Mouse (Mus musculus): ENCODE data around the gene Gm10190. TPM values are rescaled to one million over a fixed set of nuclear protein-coding genes. Genes with fewer than 3 reads are reported as not detected.

Gene Gm10190
- 1.4 and 3.0 TPM in 2 replicates for polyA plus RNA-seq (2015; fragmentation: Nextera tagmentation; extraction: Ambion mirVana)

GRCm38 (mm10) chr17:80372989-80373725 lies at the start of gene Gm10190:
Gm10190 (minus strand) TSS chr17:80373541.

Other genes with a start within 250 kb of the Gm10190 start
- gene Galm, start 246.1 kb downstream of the Gm10190 start, polyA plus RNA-seq (2015; fragmentation: Nextera tagmentation; extraction: Ambion mirVana) = 9.0 and 9.9 TPM in 2 replicates
- gene Srsf7, start 166.2 kb downstream of the Gm10190 start, polyA plus RNA-seq (2015; fragmentation: Nextera tagmentation; extraction: Ambion mirVana) = 221 and 296 TPM in 2 replicates
- 0.15 and 0.19 TPM in 2 replicates for gene Ttc39d, start 166.1 kb downstream of the Gm10190 start, polyA plus RNA-seq (2015; fragmentation: Nextera tagmentation; extraction: Ambion mirVana)
- gene Gemin6, start 149.1 kb downstream of the Gm10190 start, polyA plus RNA-seq (2015; fragmentation: Nextera tagmentation; extraction: Ambion mirVana) = 36.9 and 41.6 TPM in 2 replicates
- 25.7 and 27.1 TPM in 2 replicates for gene Morn2, start 83.3 kb downstream of the Gm10190 start, polyA plus RNA-seq (2015; fragmentation: Nextera tagmentation; extraction: Ambion mirVana)
- gene Dhx57, start 83.1 kb downstream of the Gm10190 start, polyA plus RNA-seq (2015; fragmentation: Nextera tagmentation; extraction: Ambion mirVana) = 9.2 and 13.0 TPM in 2 replicates
- gene Arhgef33, start 66.1 kb downstream of the Gm10190 start, polyA plus RNA-seq (2015; fragmentation: Nextera tagmentation; extraction: Ambion mirVana) = 1.5 and 2.5 TPM in 2 replicates
- gene Sos1, start 106.9 kb upstream of the Gm10190 start, polyA plus RNA-seq (2015; fragmentation: Nextera tagmentation; extraction: Ambion mirVana) = 3.7 and 4.1 TPM in 2 replicates
- gene Cdkl4, start 204.3 kb upstream of the Gm10190 start, polyA plus RNA-seq (2015; fragmentation: Nextera tagmentation; extraction: Ambion mirVana) = 0.08 and 0.20 TPM in 2 replicates